Mouse (Mus musculus): ENCODE results near the gene Ccdc151. TPM values are rescaled to one million over a fixed set of nuclear protein-coding genes. Genes with fewer than 3 reads are reported as not detected.

Gene Ccdc151
- polyA plus RNA-seq, 1 experiment from 2014 or later: 3.5 TPM

GRCm38 (mm10) chr9:21987592-21988342 is 14.7 kb downstream of the Ccdc151 start:
- no peak overlapping the region for H3K4me3 ChIP-seq (ENCODE audit: low read depth, low read length)
- no peak for ATAC-seq (ENCODE audit: insufficient read depth, low FRiP score, low TSS enrichment)
- peaks cover 16% of the 10 kb centered on the region for H3K4me1 ChIP-seq (ENCODE audit: control insufficient read depth, insufficient read depth, low read length)
- no peaks in the 10 kb centered on the region for H3K36me3 ChIP-seq (ENCODE audit: control insufficient read depth, insufficient read depth, low read length)
- no peak overlapping the region for H3K9ac ChIP-seq (ENCODE audit: low read length)
- H3K27me3 ChIP-seq (ENCODE audit: control insufficient read depth, insufficient read depth, low read length): peaks cover 57% of the 10 kb centered on the region
- H3K27ac ChIP-seq (ENCODE audit: low read depth, low read length): no peak overlapping the region
- peak overlapping the region; percentile 77; the same call in 1 of the 2 replicates for H3K4me2 ChIP-seq (ENCODE audit: low read depth)
- no peak for DNase-seq (ENCODE audit: low spot score)
- 7% methylated on average over 36 of the region's 36 CpGs for WGBS
- H3K9me3 ChIP-seq (ENCODE audit: control insufficient read depth, low read length): no peaks in the 10 kb centered on the region

GRCm38 (mm10) chr9:21983911-21984310 is 18.5 kb downstream of the Ccdc151 start:
- Histone ChIP-seq H3K4me2 (ENCODE audit: low read depth) (no peak overlapping the region), H3K4me1 (ENCODE audit: control insufficient read depth, insufficient read depth, low read length) (peaks cover 6% of the 10 kb centered on the region), H3K36me3 (ENCODE audit: control insufficient read depth, insufficient read depth, low read length) (no peaks in the 10 kb centered on the region), H3K9ac (ENCODE audit: low read length) (no peak overlapping the region), H3K27ac (ENCODE audit: low read depth, low read length) (no peak overlapping the region), H3K4me3 (ENCODE audit: low read depth, low read length) (no peak overlapping the region), H3K9me3 (ENCODE audit: control insufficient read depth, low read length) (no peaks in the 10 kb centered on the region), H3K27me3 (ENCODE audit: control insufficient read depth, insufficient read depth, low read length) (peaks cover 27% of the 10 kb centered on the region)
- WGBS: 37% methylated on average over 3 of the region's 3 CpGs
- ATAC-seq (ENCODE audit: insufficient read depth, low FRiP score, low TSS enrichment) (no peak), DNase-seq (ENCODE audit: low spot score) (no peak)

- WGBS: 87% methylated on average over 4 of the region's 4 CpGs
- no peak for ATAC-seq (ENCODE audit: insufficient read depth, low FRiP score, low TSS enrichment)
- H3K27me3 ChIP-seq (ENCODE audit: control insufficient read depth, insufficient read depth, low read length): no peaks in the 10 kb centered on the region
- H3K9me3 ChIP-seq (ENCODE audit: control insufficient read depth, low read length): no peaks in the 10 kb centered on the region
- H3K9ac ChIP-seq (ENCODE audit: low read length): no peak overlapping the region
- no peak overlapping the region for H3K4me3 ChIP-seq (ENCODE audit: low read depth, low read length)
- H3K36me3 ChIP-seq (ENCODE audit: control insufficient read depth, insufficient read depth, low read length): no peaks in the 10 kb centered on the region
- DNase-seq (ENCODE audit: low spot score): no peak
- no peak overlapping the region for H3K4me2 ChIP-seq (ENCODE audit: low read depth)
- H3K27ac ChIP-seq (ENCODE audit: low read depth, low read length): no peak overlapping the region
- no peaks in the 10 kb centered on the region for H3K4me1 ChIP-seq (ENCODE audit: control insufficient read depth, insufficient read depth, low read length)
These were observed 23.9 kb downstream of the Ccdc151 start for GRCm38 (mm10) chr9:21978398-21979128.

GRCm38 (mm10) chr9:21977972-21978371 is 24.5 kb downstream of the Ccdc151 start:
- DNase-seq (ENCODE audit: low spot score): no peak
- H3K9ac ChIP-seq (ENCODE audit: low read length): no peak overlapping the region
- no peaks in the 10 kb centered on the region for H3K9me3 ChIP-seq (ENCODE audit: control insufficient read depth, low read length)
- no peak overlapping the region for H3K4me2 ChIP-seq (ENCODE audit: low read depth)
- H3K27ac ChIP-seq (ENCODE audit: low read depth, low read length): no peak overlapping the region
- WGBS: 18% methylated on average over 2 of the region's 2 CpGs
- no peaks in the 10 kb centered on the region for H3K4me1 ChIP-seq (ENCODE audit: control insufficient read depth, insufficient read depth, low read length)
- H3K27me3 ChIP-seq (ENCODE audit: control insufficient read depth, insufficient read depth, low read length): no peaks in the 10 kb centered on the region
- no peak overlapping the region for H3K4me3 ChIP-seq (ENCODE audit: low read depth, low read length)
- no peaks in the 10 kb centered on the region for H3K36me3 ChIP-seq (ENCODE audit: control insufficient read depth, insufficient read depth, low read length)
- ATAC-seq (ENCODE audit: insufficient read depth, low FRiP score, low TSS enrichment): no peak

GRCm38 (mm10) chr9:21977331-21977730 is 25.1 kb downstream of the Ccdc151 start:
- Histone ChIP-seq H3K27ac (ENCODE audit: low read depth, low read length) (no peak overlapping the region), H3K9me3 (ENCODE audit: control insufficient read depth, low read length) (no peaks in the 10 kb centered on the region), H3K4me3 (ENCODE audit: low read depth, low read length) (no peak overlapping the region), H3K9ac (ENCODE audit: low read length) (no peak overlapping the region), H3K4me1 (ENCODE audit: control insufficient read depth, insufficient read depth, low read length) (no peaks in the 10 kb centered on the region), H3K36me3 (ENCODE audit: control insufficient read depth, insufficient read depth, low read length) (no peaks in the 10 kb centered on the region), H3K27me3 (ENCODE audit: control insufficient read depth, insufficient read depth, low read length) (no peaks in the 10 kb centered on the region), H3K4me2 (ENCODE audit: low read depth) (no peak overlapping the region)
- DNase-seq (ENCODE audit: low spot score): no peak
- no peak for ATAC-seq (ENCODE audit: insufficient read depth, low FRiP score, low TSS enrichment)
- WGBS: 86% methylated on average over 5 of the region's 5 CpGs

- Histone ChIP-seq H3K9ac (ENCODE audit: low read length) (no peak overlapping the region), H3K9me3 (ENCODE audit: control insufficient read depth, low read length) (no peaks in the 10 kb centered on the region), H3K4me1 (ENCODE audit: control insufficient read depth, insufficient read depth, low read length) (no peaks in the 10 kb centered on the region), H3K4me3 (ENCODE audit: low read depth, low read length) (no peak overlapping the region), H3K36me3 (ENCODE audit: control insufficient read depth, insufficient read depth, low read length) (no peaks in the 10 kb centered on the region), H3K27me3 (ENCODE audit: control insufficient read depth, insufficient read depth, low read length) (no peaks in the 10 kb centered on the region), H3K4me2 (ENCODE audit: low read depth) (no peak overlapping the region), H3K27ac (ENCODE audit: low read depth, low read length) (no peak overlapping the region)
- ATAC-seq (ENCODE audit: insufficient read depth, low FRiP score, low TSS enrichment): no peak
- no peak for DNase-seq (ENCODE audit: low spot score)
- whole genome bisulfite sequencing: 97% methylated on average over 9 of the region's 10 CpGs
These were observed 25.7 kb downstream of the Ccdc151 start for GRCm38 (mm10) chr9:21976626-21977175.

- Histone ChIP-seq H3K36me3 (ENCODE audit: control insufficient read depth, insufficient read depth, low read length) (no peaks in the 10 kb centered on the region), H3K4me1 (ENCODE audit: control insufficient read depth, insufficient read depth, low read length) (no peaks in the 10 kb centered on the region), H3K27ac (ENCODE audit: low read depth, low read length) (no peak overlapping the region), H3K9me3 (ENCODE audit: control insufficient read depth, low read length) (no peaks in the 10 kb centered on the region), H3K9ac (ENCODE audit: low read length) (no peak overlapping the region), H3K27me3 (ENCODE audit: control insufficient read depth, insufficient read depth, low read length) (no peaks in the 10 kb centered on the region), H3K4me3 (ENCODE audit: low read depth, low read length) (no peak overlapping the region), H3K4me2 (ENCODE audit: low read depth) (no peak overlapping the region)
- DNase-seq (ENCODE audit: low spot score) (no peak), ATAC-seq (ENCODE audit: insufficient read depth, low FRiP score, low TSS enrichment) (no peak)
- 89% methylated on average over 4 of the region's 4 CpGs for WGBS
These were observed 33.1 kb downstream of the Ccdc151 start for GRCm38 (mm10) chr9:21969304-21969703.

- ATAC-seq (ENCODE audit: insufficient read depth, low FRiP score, low TSS enrichment): no peak
- no peaks in the 10 kb centered on the region for H3K27me3 ChIP-seq (ENCODE audit: control insufficient read depth, insufficient read depth, low read length)
- no peak for DNase-seq (ENCODE audit: low spot score)
- H3K4me2 ChIP-seq (ENCODE audit: low read depth): no peak overlapping the region
- no peak overlapping the region for H3K4me3 ChIP-seq (ENCODE audit: low read depth, low read length)
- WGBS: 72% methylated on average over 6 of the region's 6 CpGs
- H3K9me3 ChIP-seq (ENCODE audit: control insufficient read depth, low read length): no peaks in the 10 kb centered on the region
- no peak overlapping the region for H3K9ac ChIP-seq (ENCODE audit: low read length)
- no peaks in the 10 kb centered on the region for H3K36me3 ChIP-seq (ENCODE audit: control insufficient read depth, insufficient read depth, low read length)
- no peaks in the 10 kb centered on the region for H3K4me1 ChIP-seq (ENCODE audit: control insufficient read depth, insufficient read depth, low read length)
- no peak overlapping the region for H3K27ac ChIP-seq (ENCODE audit: low read depth, low read length)
These were observed 33.6 kb downstream of the Ccdc151 start for GRCm38 (mm10) chr9:21968883-21969282.
